Mouse (Mus musculus): ENCODE measurements at regions not wholly inside any gene's neighbourhood (a gene's known extent, or its start where the extent isn't known, plus 50 kb on each side); places are given as distances from the start of the nearest gene placed in this dataset.
"Not testable (repeated sequence)": the region's sequence is repeated elsewhere in the genome, so short reads cannot be mapped to it uniquely, and the experiment has no call there.

DNA sequence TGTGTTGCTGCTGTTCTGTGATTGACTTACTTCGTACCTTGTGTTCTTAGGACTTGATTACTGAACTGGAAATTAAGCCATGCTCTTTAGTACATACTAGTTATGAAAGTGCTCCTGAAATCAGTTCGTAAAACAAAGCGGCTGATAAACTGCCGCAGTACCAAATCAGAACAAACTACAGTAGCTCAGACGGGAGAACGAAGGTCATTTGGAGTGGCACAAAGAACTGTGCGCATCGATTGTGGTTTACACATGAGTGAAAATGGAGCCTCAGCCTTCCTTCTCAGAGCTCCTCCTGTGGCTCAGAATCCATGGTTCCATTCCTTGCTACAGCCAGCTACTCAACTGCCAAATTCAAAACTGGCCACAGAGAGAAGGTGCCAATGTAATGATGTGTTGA is 225.4 kb downstream of the Ankrd50 start:
- TF ChIP-seq CTCF (IDR thresholded peaks at IDR 0.05; ENCODE audit: extremely low read depth, insufficient read length, insufficient replicate concordance, low read depth, low read length); POLR2A (IDR thresholded peaks at IDR 0.05; ENCODE audit: low read depth, low read length): not testable (repeated sequence)
